Mouse (Mus musculus): ENCODE measurements around the gene Dchs1. TPM values are rescaled to one million over a fixed set of nuclear protein-coding genes. Genes with fewer than 3 reads are reported as not detected.
A peak's percentile ranks its signal among the peaks of the same experiment; 100 is the strongest.
"Not testable (repeated sequence)": the region's sequence is repeated elsewhere in the genome, so short reads cannot be mapped to it uniquely, and the experiment has no call there.

Dchs1 gene
- polyA plus RNA-seq, 1 experiment: 0.17 TPM

DNA sequence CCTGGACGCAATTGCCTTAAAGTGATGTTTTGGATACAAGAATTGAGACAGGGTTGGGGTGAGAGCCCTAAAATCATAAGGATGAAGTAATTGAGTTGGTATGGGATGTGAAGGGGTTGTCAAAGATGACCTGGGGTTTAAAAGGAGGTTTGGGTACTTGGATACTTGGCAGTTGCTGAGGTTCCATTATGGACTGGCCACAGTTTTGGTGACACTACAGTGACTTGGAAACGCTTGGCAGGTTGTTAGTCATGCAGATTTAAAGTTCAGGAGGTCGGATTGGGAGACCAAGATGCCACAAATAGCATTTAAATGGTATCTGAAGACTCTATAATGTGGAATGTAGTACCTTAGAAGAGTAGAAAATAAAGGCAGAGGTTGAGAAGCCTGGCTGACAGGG, 49.8 kb downstream of the Dchs1 start:
- 33% methylated on average over 3 of the region's 3 CpGs for WGBS
- no peak for TF ChIP-seq CTCF (IDR thresholded peaks at IDR 0.05; ENCODE audit: control insufficient read depth, insufficient read depth, low read length)
- peak overlapping the region; percentile 96 for H3K4me3 ChIP-seq (replicated peaks; ENCODE audit: control insufficient read depth, low read depth, low read length)
- H3K27ac ChIP-seq (ENCODE audit: control insufficient read depth, insufficient read depth, low read depth, low read length, poor library complexity): no peak overlapping the region
- no peaks in the 10 kb centered on the region; the same call in 1 of the 2 replicates for H3K4me1 ChIP-seq (ENCODE audit: control insufficient read depth, insufficient read depth, low read length)

- under 1% methylated on average over 30 of the region's 30 CpGs for WGBS
- no peaks in the 10 kb centered on the region; the same call in 1 of the 2 replicates for H3K4me1 ChIP-seq (ENCODE audit: control insufficient read depth, insufficient read depth, low read length)
- TF ChIP-seq CTCF (IDR thresholded peaks at IDR 0.05; ENCODE audit: control insufficient read depth, insufficient read depth, low read length): no peak
- peak; percentile 49; the same call in 1 of the 2 replicates for TF ChIP-seq POLR2A (IDR thresholded peaks at IDR 0.05; ENCODE audit: borderline replicate concordance, control insufficient read depth, low read depth, low read length)
Observed at GRCm38 (mm10) chr7:105736911-105737521, 50.4 kb downstream of the Dchs1 start, which contains the start of gene Rrp8. Gene Rrp8, minus strand, starts transcription at chr7:105737385.

DNA sequence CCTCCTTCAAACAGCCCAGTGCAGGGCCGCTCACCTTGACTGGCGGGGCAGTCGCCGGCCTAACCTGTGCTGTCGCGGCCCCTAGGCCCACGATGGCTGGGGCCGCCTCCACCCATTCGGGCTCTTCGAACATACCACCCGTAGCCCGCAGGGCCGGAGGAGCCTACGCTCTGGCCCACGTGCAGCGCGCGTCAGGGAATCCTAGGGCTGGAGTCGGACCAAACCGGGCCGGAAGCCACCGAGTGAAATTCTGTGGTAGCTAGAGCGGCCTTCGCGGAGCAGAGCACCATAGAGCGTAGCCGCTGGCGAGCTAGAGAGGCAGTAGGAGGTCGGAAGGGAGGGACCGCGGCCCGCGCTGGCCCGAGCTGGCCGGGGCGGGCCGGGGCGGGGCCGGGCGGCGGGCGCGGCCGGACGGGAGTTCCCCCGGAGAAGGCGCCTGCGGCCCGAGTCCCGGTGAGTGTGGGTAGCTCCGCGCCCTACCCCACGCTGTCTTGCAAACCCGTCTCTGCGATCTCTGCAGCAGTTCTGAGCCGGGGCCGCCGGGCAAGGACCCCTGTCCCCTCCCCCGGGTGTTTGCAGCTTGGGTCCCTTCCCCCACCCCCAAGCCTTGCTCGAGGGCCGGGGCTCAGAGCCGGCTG, 51.1 kb downstream of the Dchs1 start, which contains the start of gene Ilk:
TSS of gene Ilk (plus strand) at position 329 of the 638 bp plus-strand sequence.
- H3K4me1 ChIP-seq (ENCODE audit: control insufficient read depth, insufficient read depth, low read length): no peaks in the 10 kb centered on the region; the same call in 1 of the 2 replicates
- H3K27ac ChIP-seq (ENCODE audit: control insufficient read depth, insufficient read depth, low read depth, low read length, poor library complexity): peak within 1 kb of the TSS; percentile 75
- WGBS: under 1% methylated on average over 61 of the region's 62 CpGs
- peak within 1 kb of the TSS; percentile 96 for H3K4me3 ChIP-seq (replicated peaks; ENCODE audit: control insufficient read depth, low read depth, low read length)
- TF ChIP-seq POLR2A (IDR thresholded peaks at IDR 0.05; ENCODE audit: borderline replicate concordance, control insufficient read depth, low read depth, low read length) (peak; percentile 11; the same call in 1 of the 2 replicates), CTCF (IDR thresholded peaks at IDR 0.05; ENCODE audit: control insufficient read depth, insufficient read depth, low read length) (no peak)

More at GRCm38 (mm10) chr7:105736911-105737521, 50.4 kb downstream of the Dchs1 start, which contains the start of gene Rrp8:
- Histone ChIP-seq H3K27ac (ENCODE audit: control insufficient read depth, insufficient read depth, low read depth, low read length, poor library complexity) (peak within 1 kb of the TSS; percentile 75), H3K4me3 (replicated peaks; ENCODE audit: control insufficient read depth, low read depth, low read length) (peak within 1 kb of the TSS; percentile 96)

DNA sequence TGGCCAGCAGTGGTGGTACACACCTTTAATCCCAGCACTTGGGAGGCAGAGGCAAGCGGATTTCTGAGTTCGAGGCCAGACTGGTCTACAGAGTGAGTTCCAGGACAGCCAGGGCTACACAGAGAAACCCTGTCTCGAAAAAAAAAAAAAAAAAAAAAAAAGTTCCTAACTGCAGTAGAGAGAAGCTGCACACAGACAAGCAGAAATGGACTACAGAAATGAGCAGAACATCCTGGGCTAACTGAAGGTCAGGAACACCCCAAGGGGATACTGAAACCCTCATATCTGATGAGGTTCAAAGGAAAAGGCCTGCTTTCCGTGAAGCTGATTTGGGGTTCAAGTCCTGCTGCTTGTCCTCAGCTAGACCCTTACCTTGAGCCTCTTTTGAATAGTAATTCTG, 52.0 kb downstream of the Dchs1 start:
- not testable (repeated sequence) for H3K4me1 ChIP-seq (ENCODE audit: control insufficient read depth, insufficient read depth, low read length); H3K27ac ChIP-seq (ENCODE audit: control insufficient read depth, insufficient read depth, low read depth, low read length, poor library complexity)
- 31% methylated on average over 4 of the region's 4 CpGs for WGBS
- peak overlapping the region; percentile 18 for H3K4me3 ChIP-seq (replicated peaks; ENCODE audit: control insufficient read depth, low read depth, low read length)

DNA sequence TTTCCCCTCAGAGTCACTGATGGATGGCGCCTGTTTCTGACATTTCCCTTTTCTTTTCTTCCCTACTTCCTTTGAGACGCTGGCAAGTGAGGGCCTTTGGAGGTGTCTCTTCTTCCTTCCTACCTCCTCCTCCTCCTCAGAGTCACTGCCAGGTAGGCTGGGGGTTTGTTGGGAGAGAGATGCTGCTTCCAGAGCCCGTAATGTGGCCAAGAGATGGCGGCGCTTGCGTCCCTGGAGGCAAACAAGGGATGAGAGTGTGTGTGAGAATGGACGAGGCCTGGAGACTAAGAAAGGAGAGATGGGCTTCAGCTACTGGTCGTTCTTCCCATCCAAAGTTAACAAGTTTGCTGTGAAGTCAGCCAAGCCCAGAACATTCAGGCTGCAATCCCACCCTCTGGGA, 52.6 kb downstream of the Dchs1 start:
- Histone ChIP-seq H3K4me3 (replicated peaks; ENCODE audit: control insufficient read depth, low read depth, low read length) (no peak overlapping the region), H3K4me1 (ENCODE audit: control insufficient read depth, insufficient read depth, low read length) (no peaks in the 10 kb centered on the region; the same call in 1 of the 2 replicates), H3K27ac (ENCODE audit: control insufficient read depth, insufficient read depth, low read depth, low read length, poor library complexity) (no peak overlapping the region)
- no peak for TF ChIP-seq POLR2A (IDR thresholded peaks at IDR 0.05; ENCODE audit: borderline replicate concordance, control insufficient read depth, low read depth, low read length)
- 79% methylated on average over 8 of the region's 8 CpGs for WGBS

- WGBS: 91% methylated on average over 11 of the region's 11 CpGs
- TF ChIP-seq CTCF (IDR thresholded peaks at IDR 0.05; ENCODE audit: control insufficient read depth, insufficient read depth, low read length): no peak
- no peak for TF ChIP-seq POLR2A (IDR thresholded peaks at IDR 0.05; ENCODE audit: borderline replicate concordance, control insufficient read depth, low read depth, low read length)
- Histone ChIP-seq H3K4me1 (ENCODE audit: control insufficient read depth, insufficient read depth, low read length) (no peaks in the 10 kb centered on the region; the same call in 1 of the 2 replicates), H3K4me3 (replicated peaks; ENCODE audit: control insufficient read depth, low read depth, low read length) (no peak overlapping the region), H3K27ac (ENCODE audit: control insufficient read depth, insufficient read depth, low read depth, low read length, poor library complexity) (no peak overlapping the region)
Observed at GRCm38 (mm10) chr7:105733836-105734235, 53.6 kb downstream of the Dchs1 start.

DNA sequence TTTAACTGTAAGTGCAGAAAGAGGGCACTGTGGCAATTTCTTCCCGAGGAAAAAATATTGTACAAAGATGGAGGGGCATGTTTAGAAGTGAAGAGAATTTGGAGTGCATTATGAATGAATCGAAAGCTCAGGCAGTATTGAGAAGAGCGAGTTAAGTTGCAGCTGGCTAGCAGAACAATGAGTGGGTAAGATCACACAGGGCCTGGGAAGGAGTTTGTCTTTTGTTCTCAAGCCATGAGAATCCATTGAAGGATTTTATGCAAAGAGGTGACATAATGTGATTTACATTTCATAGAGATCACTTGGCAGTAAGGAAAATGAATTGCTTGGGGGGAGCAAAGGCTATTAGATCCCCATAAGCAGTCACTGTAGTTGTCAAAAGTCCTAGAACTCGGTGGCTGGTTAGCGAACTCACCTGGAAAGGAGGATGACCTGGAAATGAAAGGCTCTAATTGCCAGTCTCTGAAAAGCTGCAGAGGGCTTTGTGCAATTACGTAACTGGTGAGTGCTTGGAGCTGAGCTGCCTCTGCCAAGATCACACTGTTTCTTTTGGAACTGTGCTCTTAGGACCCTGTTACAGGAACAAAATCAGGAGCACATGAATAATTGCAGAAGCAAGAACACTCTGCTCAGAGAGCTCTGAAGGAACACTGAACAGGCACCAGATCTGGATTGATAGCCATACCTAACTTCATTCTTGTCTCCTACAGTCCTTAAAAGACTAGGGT, 58.6 kb downstream of the Dchs1 start:
- H3K27ac ChIP-seq (ENCODE audit: control insufficient read depth, insufficient read depth, low read depth, low read length, poor library complexity): no peak overlapping the region
- no peak for TF ChIP-seq CTCF (IDR thresholded peaks at IDR 0.05; ENCODE audit: control insufficient read depth, insufficient read depth, low read length)
- TF ChIP-seq POLR2A (IDR thresholded peaks at IDR 0.05; ENCODE audit: borderline replicate concordance, control insufficient read depth, low read depth, low read length): no peak
- 67% methylated on average over 6 of the region's 6 CpGs for WGBS
- H3K4me1 ChIP-seq (ENCODE audit: control insufficient read depth, insufficient read depth, low read length): no peaks in the 10 kb centered on the region
- H3K4me3 ChIP-seq (replicated peaks; ENCODE audit: control insufficient read depth, low read depth, low read length): no peak overlapping the region

GRCm38 (mm10) chr7:105726980-105727325, 60.5 kb downstream of the Dchs1 start:
- WGBS: 42% methylated on average over 4 of the region's 4 CpGs
- no peaks in the 10 kb centered on the region for H3K4me1 ChIP-seq (ENCODE audit: control insufficient read depth, insufficient read depth, low read length)
- TF ChIP-seq CTCF (IDR thresholded peaks at IDR 0.05; ENCODE audit: control insufficient read depth, insufficient read depth, low read length) (no peak), POLR2A (IDR thresholded peaks at IDR 0.05; ENCODE audit: borderline replicate concordance, control insufficient read depth, low read depth, low read length) (no peak)
- no peak overlapping the region for H3K4me3 ChIP-seq (replicated peaks; ENCODE audit: control insufficient read depth, low read depth, low read length)
- H3K27ac ChIP-seq (ENCODE audit: control insufficient read depth, insufficient read depth, low read depth, low read length, poor library complexity): no peak overlapping the region
